Mouse (Mus musculus): ENCODE data around the gene Trdmt1.
"Not testable (repeated sequence)": the region's sequence is repeated elsewhere in the genome, so short reads cannot be mapped to it uniquely, and the experiment has no call there.

DNA sequence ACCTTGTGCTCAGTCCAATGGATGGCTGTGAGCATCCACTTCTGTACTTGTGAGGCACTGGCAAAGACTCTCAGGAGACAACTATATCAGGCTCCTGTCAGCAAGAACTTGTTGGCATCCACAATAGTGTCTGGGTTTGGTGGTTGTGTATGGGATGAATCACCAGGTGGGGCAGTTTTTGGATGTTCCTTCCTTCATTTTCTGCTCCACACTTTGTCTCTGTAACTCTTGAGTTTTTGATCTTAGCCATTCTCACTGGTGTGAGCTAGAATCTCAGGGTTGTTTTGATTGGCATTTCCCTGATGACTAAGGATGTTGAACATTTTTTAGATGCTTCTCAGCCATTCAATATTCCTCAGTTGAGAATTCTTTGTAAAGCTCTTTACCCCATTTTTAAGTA is 39.3 kb upstream of the Trdmt1 start:
- not testable (repeated sequence) for TF ChIP-seq CTCF (IDR thresholded peaks at IDR 0.05; ENCODE audit: extremely low read depth, insufficient read length, insufficient replicate concordance, low read depth, low read length); POLR2A (IDR thresholded peaks at IDR 0.05; ENCODE audit: low read depth, low read length)

Data from small intestine, adult 2 months (tissue).